Mouse (Mus musculus): ENCODE data around the gene Rab11b.

DNA sequence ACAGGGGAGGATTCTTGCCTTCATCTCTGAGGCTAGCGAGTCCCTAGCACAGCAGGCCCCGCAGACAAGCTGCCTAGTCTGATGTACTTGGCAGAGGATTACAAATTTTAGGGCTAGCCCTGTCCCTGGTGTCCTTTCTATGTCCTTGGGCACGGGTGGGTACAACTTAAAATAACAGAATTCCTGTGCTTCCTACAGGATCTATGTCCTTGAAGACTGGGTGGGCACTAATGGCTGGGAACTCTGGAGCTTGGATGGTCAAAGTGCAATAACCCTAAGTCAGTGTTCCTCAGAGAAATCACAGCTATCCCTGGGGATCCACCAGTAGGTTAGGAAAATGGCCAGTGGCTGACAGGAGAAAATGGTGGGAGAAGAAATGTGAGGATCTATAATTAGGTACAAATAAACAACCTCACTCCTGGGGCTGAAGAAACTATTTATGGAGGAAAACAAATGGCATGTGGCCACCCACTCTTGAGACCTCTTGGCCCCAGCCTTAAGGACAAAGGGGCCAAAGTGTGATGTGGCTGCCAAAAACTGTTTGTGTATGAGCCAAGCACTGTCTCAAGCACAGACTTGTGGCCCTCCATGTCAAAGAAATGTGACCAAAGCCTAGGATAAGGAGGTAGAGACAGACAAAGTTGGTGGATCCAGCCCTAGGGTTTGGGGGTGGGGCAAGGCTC lies 4.1 kb downstream of the Rab11b start:
- TF ChIP-seq CTCF (IDR thresholded peaks at IDR 0.05; ENCODE audit: insufficient read depth, low read length) (no peak), POLR2A (IDR thresholded peaks at IDR 0.05; ENCODE audit: borderline replicate concordance, extremely low read depth, low read depth, low read length) (no peak)

All from lung, adult 2 months (tissue).